Mouse (Mus musculus) MEL (cell line): ENCODE data around the gene Vcl.

Source experiments
- CTCF ChIP-seq, 3 experiments: IDR thresholded peaks in 2 of 3; conservative IDR thresholded peaks in 1 of 3; 2 replicates each; pipeline ENCODE4 v1.5.1; 2011 to 2012; ENCODE audit warnings: low read length in 3 of 3, low read depth in 2 of 3, mild to moderate bottlenecking in 2 of 3, improper control_type of control experiment in 1 of 3, inconsistent platforms in 1 of 3, mixed read lengths in 1 of 3, moderate library complexity in 1 of 3; ENCODE audit not compliant: control insufficient read depth in 1 of 3, insufficient read depth in 1 of 3, poor library complexity in 1 of 3, severe bottlenecking in 1 of 3
- E2F4 ChIP-seq: IDR thresholded peaks from 2 replicates; pipeline ENCODE4 v1.6.1; 2011; ENCODE audit warnings: low read depth, low read length, improper control_type of control experiment, borderline replicate concordance
- TAL1 ChIP-seq: IDR thresholded peaks from 2 replicates; pipeline ENCODE4 v1.6.1; 2012; ENCODE audit warnings: mild to moderate bottlenecking, inconsistent platforms, low read length, moderate library complexity, mixed read lengths

- TF ChIP-seq E2F4 (no peak), TAL1 (no peak), CTCF (IDR thresholded peaks at IDR 0.05 in 2 of 3, conservative IDR thresholded peaks at IDR 0.05 in 1 of 3; ENCODE audit: control insufficient read depth in 1 of 3, insufficient read depth in 1 of 3, low read depth in 2 of 3, low read length in 3 of 3, poor library complexity in 1 of 3, severe bottlenecking in 1 of 3) (no peak)
Measured at GRCm38 (mm10) chr14:20994475-20994874, 65.3 kb downstream of the Vcl start.
